Mouse (Mus musculus) C2C12 (cell line): ENCODE measurements around the gene Ywhaq.

Experiments
- CEBPB ChIP-seq: IDR thresholded peaks from one replicate; pipeline ENCODE4 v1.6.1; 2011; ENCODE audit warnings: low read depth, mild to moderate bottlenecking, control low read depth, moderate library complexity
- CTCF ChIP-seq: IDR thresholded peaks from one replicate; pipeline ENCODE4 v1.5.1; 2011; ENCODE audit not compliant: control insufficient read depth, insufficient read depth, insufficient read length
- MYOG ChIP-seq: IDR thresholded peaks from one replicate; pipeline ENCODE4 v1.6.1; 2011; ENCODE audit not compliant: control insufficient read depth, insufficient read length; ENCODE audit errors: extremely low read depth
- USF1 ChIP-seq: IDR thresholded peaks from one replicate; pipeline ENCODE4 v1.6.1; 2011; ENCODE audit warnings: low read depth, mild to moderate bottlenecking, control low read depth, moderate library complexity

DNA sequence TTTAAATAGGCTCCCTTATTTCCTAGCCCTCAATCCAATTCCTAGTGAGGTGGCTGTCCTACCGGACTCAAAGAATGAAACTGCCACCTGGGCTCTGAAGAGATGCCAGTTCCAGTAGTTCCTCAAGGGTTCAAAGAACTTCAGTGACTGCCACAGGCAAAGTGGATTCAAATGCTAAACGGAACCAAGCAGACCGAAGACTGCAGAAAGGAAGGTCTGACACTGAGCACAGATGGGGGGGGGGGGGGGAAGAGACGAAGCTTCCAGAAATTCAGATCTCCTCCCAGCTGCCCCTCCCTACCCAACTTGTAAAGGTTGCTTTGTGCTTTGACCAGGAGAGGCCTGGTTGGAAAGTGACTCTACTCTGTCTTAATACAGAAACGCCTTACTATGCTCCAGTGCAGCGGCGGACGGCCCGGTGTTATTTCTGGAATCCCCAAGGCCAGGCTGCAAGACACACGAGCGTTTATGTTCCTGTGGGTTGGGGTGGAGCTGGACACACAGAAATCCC lies 1.2 kb upstream of the Ywhaq start:
- TF ChIP-seq MYOG, result no peak
- no peak for TF ChIP-seq USF1
- TF ChIP-seq CTCF, result no peak
- no peak for TF ChIP-seq CEBPB
